Mouse (Mus musculus) spleen, adult 2 months (tissue): Measurements from ENCODE around the gene Pycard.
"Not testable (repeated sequence)": the region's sequence is repeated elsewhere in the genome, so short reads cannot be mapped to it uniquely, and the experiment has no call there.

ENCODE experiments used
- CTCF ChIP-seq: fragments of 200-500 bp; IDR thresholded peaks from 2 replicates; pipeline ENCODE4 v1.5.1; 2011; ENCODE audit warnings: mild to moderate bottlenecking, inconsistent platforms; ENCODE audit not compliant: insufficient read depth, insufficient read length, insufficient replicate concordance; ENCODE audit errors: extremely low read depth
- POLR2A ChIP-seq: fragments of 200-500 bp; IDR thresholded peaks from 2 replicates; pipeline ENCODE4 v1.6.1; 2011; ENCODE audit warnings: low read depth, low read length, inconsistent platforms

DNA sequence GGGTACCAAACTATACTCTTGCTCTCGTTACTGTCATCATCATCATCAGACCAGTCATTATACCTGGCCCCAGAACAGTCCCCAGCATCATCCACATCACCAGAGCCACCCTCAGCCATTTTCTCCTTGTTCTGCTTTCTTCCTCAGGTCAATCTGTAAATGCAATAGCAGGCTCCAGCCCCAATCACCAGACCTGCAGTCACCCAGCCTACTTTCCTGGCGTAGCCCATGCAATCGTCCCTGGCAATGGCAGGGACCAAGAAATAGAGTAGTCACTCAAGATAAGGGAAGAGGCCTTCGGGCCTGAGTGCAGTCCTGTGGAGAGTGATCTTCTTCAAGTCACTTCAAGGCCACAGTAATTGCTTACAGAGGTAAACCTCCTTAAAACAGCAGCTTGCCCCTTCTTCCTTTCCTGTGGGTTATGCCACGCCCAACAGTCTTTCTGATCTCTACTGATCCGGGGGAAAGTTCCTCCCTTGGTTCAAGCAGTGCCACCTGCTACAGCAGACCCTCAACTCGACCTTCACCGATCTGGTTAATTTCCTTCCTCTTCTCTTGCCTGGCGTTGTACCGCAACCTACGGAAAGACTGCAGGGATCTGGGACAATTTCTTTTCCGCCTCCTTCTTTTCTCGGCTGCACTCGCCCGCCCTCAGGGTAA lies 48.6 kb upstream of the Pycard start:
- TF ChIP-seq POLR2A, CTCF: not testable (repeated sequence)
